Mouse (Mus musculus) retina, postnatal 1 day (tissue): ENCODE data around the gene Slc5a4b.
"Not testable (repeated sequence)": the region's sequence is repeated elsewhere in the genome, so short reads cannot be mapped to it uniquely, and the experiment has no call there.

Experiments
- DNase-seq: peaks from one replicate; pipeline ENCODE4 v3.0.0-alpha.2; 2012

Gene Slc5a4b

DNA sequence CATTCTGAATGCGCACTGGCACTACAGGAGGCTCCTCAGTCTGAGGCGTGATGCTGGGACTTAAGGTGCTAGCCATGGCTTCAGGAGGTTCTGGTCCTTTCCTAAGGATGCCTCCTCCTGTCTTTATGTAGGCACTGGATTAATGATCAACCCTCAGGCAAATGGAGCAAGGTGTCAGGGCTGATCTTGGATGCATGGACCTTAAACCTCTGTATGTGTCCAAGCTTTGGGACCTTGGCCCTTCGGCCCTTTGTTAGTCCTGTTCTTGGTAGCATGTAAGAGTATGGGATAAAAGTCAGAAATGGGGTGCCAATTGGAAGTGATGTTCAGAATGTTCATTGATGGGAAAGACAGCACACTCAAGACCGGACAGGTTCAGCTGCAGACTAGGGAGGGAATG, at the start of gene Slc5a4b:
TSS of gene Slc5a4b (minus strand) at position 101 of the 400 bp plus-strand sequence.
- DNase-seq = no peak

DNA sequence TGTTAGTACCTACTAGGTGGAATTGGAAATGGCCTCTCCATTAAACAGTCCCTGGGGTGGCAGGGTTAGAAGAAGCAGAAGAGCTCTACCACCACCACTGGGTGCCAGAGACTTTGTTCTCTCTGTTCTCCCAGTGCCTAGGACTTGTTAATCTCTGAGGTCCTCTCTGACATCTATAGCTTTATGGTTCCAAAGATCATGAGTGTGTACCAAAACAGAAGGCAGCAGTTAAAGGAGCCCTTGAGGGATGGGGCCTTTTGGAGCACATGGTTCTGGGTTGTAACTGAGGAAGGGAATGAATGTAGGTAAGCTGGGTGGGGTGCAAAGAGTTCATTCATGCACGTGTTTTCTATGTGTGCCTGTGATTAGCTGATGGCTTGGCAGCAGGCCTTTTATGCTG, 47.2 kb upstream of the Slc5a4b start:
- no peak for DNase-seq

DNA sequence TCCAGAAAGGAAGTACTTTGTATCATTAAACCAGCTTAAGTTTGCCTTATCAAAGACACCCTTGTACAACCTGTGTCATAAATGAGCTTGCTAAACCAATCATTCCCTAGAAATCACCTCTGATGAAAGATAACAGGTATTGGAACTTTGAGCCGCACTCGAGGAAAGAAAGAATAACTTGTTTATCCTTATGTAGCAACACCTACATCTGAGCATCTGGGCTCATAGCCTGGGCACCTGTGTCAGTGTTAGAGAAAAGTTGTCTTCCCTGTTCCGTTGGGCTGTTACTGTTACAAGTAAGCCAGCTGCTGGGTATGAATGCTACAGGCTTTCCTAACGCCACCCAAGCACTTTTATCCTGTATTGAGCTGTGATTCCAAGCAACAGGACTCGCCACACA, 46.8 kb upstream of the Slc5a4b start:
- DNase-seq = no peak

DNA sequence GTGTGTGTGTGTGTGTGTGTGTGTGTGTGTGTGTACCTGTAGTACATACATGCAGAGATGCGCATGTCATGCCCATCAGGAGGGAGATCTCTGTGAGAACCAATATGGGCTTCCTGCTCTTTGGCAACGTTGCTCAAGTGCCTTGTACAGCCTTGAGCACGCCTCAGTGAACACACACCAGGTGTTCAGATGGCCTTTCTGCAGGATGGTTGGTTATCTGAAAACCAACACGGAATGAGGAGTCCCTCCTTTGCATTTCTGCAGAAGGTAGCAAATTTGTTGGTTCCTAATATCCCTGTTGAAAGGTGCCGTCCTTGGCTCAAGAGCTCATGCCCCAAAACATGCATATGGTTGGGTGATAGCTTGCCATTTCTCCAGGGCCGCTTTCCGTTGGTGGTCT, 45.1 kb upstream of the Slc5a4b start:
- no peak for DNase-seq

DNA sequence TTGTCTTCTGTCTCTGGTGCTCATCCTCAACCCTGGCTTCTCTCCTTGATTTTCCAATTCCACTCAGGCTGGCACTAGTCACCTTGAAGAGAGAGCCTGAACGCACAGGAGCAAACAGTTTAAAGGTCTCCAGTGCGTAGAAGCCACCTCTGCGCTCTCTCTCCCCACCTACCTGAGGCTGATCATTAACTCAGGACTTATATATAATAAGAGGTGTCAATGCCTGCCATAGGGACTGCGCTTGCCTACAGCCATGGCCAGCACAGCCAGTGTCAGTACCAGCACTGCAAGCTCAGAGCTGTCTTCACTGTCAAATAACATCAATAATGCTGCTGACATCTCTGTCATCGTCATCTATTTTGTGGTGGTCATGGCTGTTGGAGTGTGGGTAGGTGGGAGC, 36.5 kb upstream of the Slc5a4b start, which contains the start of gene Slc5a4a:
TSS of gene Slc5a4a (plus strand) at position 174 of the 400 bp plus-strand sequence.
- no peak for DNase-seq

DNA sequence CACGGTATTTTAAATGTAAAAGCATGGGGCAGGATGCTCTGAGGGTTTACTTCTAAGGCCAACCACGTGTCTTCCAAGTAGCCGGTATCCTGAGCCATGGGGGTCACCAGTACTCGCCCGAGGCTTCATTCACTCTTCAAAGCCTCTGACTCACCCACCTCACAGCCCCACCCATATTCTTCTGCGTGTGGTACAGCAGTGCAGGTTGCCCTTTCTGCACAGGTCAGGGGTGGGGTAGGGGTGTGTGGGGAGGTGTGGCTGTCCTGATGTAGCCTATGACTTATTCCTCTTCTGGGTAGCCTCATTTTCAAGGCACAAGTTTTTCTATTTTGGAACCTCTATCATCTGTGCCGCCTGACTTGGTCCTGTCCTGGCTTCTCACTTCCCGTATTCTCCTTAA, 36.1 kb upstream of the Slc5a4b start:
- DNase-seq = no peak

DNA sequence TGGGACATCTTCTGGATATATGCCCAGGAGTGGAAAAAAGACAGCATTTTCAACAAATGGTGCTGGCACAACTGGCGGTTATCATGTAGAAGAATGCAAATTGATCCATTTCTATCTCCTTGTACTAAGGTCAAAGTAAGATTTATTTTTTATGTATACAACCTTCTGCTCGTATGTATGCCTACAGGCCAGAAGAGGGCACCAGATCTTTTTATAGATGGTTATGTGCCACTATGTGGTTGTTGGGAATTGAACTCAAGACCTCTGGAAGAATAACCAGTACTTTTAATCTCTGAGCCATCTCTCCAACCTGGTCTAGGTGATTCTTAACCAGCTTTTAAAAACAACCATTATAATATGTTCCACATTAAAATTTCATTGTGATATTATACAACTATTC, 25.6 kb upstream of the Slc5a4b start:
- no peak for DNase-seq

DNA sequence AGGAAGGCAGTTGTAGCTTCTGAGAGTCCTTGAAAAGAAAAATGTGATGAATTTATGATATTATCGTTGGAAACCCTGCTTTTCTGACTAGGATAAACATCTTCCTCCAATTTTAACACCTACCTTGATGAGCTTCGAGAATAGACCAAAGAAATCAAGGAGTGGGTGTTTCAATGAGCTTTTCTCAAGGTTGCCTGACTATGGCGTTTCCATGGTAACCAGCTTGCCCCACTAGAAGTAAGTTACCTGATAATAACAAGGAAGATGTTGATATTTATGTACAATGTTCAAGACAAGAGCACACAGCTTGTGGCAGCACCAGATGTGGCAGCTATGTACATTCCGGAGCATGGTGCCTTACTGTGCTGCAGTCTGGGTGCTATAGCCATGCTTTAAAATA, 21.7 kb upstream of the Slc5a4b start:
- DNase-seq = no peak

DNA sequence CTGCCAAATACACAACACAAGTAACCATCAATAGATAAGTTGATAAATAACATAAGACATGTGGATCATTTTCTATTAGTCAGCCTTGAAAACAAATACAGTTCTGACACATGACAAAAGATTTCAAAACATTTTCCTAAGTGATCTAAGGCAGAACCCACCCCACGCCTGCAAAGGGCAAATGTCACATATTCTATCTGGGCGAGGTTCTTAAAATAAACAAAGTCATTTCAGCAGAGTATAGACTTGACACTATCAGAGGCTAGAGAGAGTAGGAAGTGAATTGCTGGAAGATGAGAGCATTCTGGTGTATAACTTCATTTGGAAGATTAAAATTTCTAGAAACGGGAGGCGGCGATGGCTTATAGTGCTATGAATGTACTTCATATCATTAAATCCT, 10.7 kb upstream of the Slc5a4b start:
- no peak for DNase-seq

DNA sequence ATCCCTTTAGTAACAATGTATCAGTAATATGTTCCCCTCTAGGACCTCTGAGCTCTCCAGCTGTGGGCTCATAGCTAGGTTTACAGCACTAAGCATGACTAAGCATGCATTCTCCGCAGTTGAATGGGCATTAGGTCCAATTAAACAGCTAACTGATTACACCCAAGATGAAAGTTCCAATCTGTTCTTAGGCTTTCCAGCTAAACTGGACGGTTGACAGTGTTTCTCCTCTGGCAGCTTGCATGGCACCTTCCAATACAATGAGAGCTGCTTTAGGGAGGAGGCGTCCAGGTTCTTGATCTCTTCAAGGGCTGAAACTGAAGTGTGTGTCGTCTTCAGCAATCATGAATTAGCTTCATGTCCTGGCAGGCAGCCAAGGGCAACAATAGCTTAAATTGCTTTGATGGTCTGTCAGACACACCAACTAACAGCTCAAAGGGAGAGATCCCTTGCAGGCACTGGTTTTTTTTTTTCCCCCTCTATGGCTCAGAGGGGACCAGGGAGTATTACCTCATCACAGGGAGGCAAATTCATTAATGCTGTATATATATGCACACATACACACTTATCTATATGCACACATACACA, 9.5 kb upstream of the Slc5a4b start:
- peak; percentile 84 for DNase-seq

DNA sequence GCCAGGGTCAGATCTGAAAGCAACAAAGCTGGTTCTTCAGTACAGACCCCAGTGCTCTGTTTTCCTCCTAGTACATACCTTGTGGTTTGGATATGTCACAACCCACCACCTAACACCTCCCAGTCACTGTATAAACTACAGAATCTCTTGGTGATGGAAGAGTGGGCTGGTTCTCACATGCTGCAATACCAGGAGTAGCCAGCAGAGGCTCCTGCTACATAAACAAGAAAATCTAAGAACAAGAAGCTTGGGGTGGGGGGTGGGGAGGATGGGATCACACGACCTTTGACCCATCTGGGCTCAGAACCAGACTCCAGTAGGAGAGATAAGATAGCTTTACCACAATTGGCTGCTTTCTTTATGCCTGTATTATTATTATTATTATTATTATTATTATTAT, 8.0 kb upstream of the Slc5a4b start:
- DNase-seq = peak; percentile 46

DNA sequence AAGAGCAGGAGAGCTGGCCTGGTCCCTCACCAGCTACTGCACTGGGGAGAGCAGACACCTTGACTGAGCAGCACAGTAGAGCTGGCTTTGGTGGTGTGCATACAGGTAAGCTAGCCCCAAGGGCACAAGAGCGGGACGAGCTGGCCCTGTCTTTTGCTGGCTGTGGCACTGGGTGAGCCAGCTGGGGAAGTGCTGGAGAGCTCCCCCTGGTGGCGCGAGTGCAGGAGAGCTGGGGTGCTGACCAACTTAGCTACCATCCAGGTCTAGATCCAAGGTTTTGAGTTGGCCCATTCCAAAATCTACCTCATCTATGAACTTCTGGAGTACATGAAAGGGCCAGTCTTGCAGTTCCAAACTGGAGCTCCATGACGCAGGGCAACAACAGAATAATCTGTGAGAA, 7.2 kb upstream of the Slc5a4b start:
- peak; percentile 63 for DNase-seq

DNA sequence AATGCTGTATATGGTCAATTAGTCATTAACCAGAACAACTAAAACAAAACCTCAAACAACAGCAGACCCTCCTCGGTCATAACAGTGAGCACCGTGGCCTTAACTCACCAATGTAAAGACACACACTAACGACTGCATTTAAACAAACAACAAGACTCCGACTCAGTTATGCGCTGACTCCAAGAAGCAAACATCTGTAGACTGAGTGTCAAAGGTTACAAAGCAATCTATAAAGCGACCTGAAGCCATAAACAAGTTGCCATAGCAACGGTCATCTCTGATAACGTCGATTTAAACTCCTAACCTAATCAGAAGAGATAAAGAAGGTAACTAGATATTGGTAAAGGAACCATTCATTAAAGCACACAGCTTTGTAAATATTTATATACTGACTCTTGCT, 13.4 kb downstream of the Slc5a4b start:
- no peak for DNase-seq

DNA sequence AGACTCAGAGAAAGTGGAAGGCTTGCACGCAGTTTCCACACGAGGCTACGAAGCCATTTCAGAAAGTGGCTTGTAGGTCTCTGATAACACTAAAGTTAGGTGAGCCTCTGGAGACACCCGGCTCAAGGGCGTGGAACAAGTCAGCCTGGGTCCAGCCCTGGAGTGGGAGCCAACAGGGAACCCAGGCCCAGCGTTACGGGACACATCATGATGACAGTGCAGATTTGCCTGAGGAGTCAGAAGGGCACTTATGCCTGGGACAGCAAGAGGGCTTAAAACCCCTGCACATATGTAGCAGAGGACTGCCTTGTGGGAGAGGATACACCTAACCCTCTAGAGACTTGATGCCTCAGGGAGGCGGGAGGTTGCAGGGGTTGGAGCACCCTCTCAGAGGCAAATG, 14.2 kb downstream of the Slc5a4b start:
- no peak for DNase-seq

DNA sequence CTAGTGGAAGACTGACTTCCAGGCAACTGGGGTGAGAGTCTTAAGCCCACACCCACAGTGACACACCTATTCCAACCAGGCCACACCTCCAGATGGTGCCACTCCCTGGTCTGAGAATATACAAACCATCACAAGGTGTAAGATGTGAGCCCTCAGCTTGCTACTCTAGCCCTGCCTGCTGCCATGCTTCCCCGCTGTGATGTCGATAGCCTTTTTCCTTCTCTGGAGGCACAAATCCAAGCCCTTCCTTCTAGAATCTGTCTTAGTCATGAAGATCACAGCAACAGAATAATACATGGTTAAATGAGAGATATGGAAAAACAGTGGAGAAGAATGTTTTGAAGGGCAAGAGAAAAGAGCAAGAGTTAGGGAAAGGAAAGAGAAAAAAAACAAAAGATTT, 33.8 kb downstream of the Slc5a4b start:
- DNase-seq = not testable (repeated sequence)

DNA sequence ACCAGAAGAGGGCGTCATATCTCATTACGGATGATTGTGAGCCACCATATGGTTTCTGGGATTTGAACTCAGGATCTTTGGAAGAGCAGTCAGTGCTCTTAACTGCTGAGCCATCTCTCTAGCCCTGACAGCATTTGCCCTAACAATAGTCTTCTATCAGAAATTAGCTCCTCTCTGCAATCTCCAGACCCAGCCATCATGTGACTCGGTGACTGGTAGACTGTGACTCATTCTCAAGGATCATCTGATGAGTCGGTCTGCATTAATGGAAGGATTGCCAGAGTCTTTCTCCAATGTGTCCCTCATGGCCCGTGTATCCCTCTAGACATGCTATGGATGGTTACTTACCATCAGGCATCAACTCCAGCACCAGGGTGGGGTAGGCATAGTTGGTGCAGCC, 38.7 kb downstream of the Slc5a4b start:
- DNase-seq = not testable (repeated sequence)

DNA sequence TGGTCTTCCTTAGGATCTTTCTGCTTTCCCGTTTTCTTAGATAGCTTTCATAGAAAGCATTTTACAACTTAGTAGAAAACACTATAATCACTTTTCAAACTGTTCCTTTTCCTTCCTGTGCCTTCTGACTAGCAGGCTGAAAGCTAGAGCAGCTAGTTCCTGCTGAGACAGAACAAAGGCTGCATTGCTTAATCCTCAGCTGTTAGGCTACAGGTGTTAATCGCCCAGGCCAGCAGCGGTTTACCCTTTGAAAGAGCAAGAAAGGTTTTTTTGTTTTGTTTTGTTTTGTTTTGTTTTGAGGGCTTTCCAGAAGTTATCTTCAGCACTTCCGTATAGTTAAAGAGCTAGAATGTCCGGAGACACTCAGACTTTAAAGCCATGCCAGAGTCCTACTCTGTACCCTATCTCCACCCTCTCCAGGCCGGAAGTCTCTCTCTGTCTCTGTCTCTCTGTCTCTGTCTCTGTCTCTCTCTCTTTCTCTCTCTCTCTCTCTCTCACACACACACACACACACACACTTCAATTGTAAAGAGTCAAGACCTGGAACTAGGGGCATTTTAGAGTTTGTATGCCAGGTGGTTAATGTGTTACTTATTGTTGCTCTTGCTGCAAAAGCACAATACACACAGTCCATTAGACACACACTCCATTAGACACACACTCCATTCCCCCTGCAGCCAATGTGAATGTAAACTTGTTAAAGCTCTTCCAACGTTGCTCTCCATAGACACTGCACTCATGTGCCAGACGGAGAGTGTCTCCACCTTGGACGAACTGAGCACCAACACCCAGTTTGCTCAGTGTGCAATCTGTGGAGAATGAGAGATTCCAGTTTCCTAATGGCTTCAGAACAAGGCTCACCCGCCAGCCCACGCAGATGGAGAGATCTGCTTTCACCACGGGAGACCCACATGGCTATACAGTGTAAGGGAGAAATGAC, 42.8 kb downstream of the Slc5a4b start:
- DNase-seq = peak; percentile 49

DNA sequence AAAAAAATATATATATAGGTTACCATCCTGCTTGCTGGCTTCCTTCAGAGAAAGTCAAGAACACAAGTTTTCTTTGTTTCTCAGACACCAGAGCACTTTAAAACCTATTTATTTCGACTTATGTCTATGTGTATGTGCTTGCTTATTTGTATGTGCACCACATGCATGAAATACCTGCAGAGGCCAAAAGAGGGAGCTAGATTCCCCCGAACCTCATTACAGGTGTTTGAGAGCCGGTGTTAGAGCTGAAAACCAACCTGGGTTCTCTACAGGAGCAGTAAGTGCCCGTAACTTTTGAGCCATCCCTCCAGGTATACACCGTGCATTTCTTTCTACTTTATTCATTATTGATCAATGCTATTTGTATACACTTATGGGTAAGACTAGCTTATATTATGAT, 48.3 kb downstream of the Slc5a4b start:
- DNase-seq = no peak

DNA sequence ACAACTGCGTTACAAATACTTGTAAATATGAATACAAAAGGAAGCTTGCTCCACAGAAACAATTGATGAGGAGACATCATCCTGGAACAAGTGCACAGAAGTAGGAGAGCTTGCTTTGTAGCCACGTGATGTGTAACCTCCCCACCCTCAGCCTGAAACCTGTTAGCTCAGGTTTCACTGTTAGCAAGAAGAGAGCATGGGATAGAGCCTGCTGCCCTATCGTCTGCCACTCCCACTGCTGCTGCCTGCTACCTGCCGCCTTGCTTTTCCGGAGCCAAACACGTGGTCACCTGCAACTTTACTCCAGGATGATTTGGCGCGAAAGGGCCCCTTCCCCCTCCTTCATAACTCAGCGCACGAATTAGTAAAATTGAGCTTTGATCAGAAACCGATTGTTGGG, 58.9 kb downstream of the Slc5a4b start:
- DNase-seq = no peak

DNA sequence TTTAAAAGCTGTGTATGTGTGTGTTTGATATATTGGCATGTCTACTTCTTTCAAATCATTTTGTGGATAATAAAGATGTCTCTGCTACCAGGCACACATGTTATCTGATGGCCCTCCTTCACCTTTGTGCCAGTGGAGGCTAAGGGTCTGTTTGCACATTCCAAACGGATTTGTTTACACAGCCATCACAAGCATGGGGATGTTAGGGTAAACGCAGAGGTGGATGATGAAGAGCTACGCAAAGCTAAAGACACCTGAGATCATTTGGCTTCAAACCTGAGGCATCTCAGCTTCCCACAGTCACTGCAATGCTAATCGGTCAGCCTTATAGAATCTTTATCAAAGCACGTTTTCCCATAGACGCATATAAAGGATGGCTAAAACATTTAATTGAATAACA, 61.8 kb downstream of the Slc5a4b start:
- DNase-seq = no peak

DNA sequence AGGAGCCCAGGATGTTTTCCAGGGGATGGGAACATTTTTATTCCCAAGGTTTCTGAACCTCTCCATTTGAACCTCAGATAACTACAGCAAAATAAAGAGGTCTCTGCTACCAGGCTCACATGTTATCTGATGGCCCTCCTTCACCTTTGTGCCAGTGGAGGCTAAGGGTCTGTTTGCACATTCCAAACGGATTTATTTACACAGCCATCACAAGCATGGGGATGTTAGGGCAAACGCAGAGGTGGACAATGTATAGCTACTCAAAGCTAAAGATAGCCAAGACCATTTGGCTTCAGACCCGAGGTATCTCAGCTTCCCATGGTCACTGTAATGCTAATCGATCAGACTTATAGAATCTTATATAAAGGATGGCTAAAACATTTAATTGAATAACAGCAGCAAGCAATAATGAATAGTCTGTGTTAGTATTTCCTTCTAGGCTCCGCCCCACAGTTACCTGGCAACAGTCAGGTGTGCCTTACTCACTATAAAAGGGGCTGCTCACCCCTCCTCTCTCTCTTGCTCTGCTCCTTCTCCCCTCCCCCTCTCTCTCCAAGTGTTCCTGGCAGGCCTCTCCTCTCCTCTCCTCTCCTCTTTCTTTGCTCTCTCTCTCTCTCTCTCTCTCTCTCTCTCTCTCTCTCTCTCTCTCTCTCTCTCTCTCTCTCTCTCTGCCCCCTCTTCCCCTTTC, 63.4 kb downstream of the Slc5a4b start:
- no peak for DNase-seq

DNA sequence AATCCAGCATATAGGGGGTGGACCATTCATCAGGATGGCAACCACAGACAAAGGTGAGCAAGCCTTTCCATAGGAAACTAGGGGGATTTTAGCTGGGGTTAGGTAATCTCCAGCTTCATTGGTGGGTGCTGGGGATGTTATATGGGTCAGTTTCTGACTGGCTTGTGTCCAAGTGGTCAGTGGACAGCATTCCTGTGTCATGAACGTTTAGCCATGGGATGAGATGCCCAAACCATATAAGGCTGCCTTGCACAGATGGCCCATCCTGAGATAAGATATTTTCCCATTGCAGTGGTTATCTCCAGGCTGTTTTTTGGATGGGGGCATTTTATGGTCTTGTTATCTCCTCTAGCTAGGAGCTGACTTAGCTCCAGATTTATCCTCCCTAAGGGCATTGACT, 64.0 kb downstream of the Slc5a4b start:
- DNase-seq = peak; percentile 30

DNA sequence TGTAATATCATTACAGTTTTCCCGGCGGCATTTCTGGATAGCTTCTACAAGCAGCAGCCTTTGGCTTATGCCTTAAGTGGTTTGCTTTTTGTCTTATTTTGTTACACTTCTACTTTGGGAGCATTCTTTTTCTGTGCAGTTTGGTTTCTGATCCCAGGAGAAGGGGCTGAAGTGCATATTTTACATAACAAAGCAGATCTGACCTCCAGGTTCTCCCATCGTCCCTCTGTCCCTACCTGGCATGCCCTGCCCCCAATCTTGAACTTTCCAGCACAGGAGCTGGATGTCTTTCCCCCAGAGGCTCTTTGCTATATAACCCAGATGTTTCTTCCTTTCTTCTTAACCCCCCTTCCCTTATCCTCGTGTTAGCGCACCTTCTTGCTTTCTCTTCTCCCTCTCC, 65.4 kb downstream of the Slc5a4b start:
- DNase-seq = no peak

DNA sequence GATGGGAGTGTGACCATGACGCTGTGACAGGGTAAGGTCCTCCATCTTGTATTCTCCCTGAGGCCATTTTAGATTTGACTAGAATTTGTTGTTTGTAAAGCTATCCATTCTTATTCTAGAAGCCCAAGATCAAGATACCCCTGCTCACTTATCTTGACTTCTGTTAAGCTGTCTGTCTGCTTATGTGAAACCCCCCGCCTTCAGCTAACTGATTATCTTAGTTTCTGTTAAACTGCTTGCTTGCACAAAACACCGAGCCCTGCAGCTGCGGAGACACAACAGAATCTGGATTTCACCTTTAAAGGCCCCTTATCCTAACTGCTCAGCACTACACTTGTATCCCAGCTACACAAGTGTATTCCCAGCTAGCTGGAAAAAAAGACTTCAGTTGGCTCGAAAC, 73.8 kb downstream of the Slc5a4b start:
- no peak for DNase-seq
